Mouse (Mus musculus): Measurements from ENCODE around the gene Noxa1. TPM values are rescaled to one million over a fixed set of nuclear protein-coding genes. Genes with fewer than 3 reads are reported as not detected.

Noxa1 gene
- polyA plus RNA-seq, 1 experiment from 2014 or later = not detected

- no peaks in the 10 kb centered on the region for H3K4me1 ChIP-seq (replicated peaks; ENCODE audit: control insufficient read depth, insufficient read depth, low read length)
- 91% methylated on average over 1 of the region's 1 CpGs for WGBS
- no peak overlapping the region for H3K4me2 ChIP-seq (replicated peaks; ENCODE audit: low read depth, low read length)
- ATAC-seq (ENCODE audit: low FRiP score) = no peak
- H3K27ac ChIP-seq (ENCODE audit: low read depth, low read length) = no peak overlapping the region
- H3K36me3 ChIP-seq (ENCODE audit: control insufficient read depth, insufficient read depth, low read length) = no peaks in the 10 kb centered on the region
- no peak overlapping the region for H3K4me3 ChIP-seq (ENCODE audit: low read depth, low read length)
- H3K9me3 ChIP-seq (ENCODE audit: control insufficient read depth, low read length) = no peaks in the 10 kb centered on the region
- DNase-seq (ENCODE audit: low spot score) = no peak
- H3K27me3 ChIP-seq (ENCODE audit: control insufficient read depth, insufficient read depth, low read length) = no peaks in the 10 kb centered on the region
- no peak overlapping the region for H3K9ac ChIP-seq (ENCODE audit: low read depth, low read length)
These were observed 30.7 kb downstream of the Noxa1 start for GRCm38 (mm10) chr2:25064285-25064684.

- DNase-seq (ENCODE audit: low spot score) (no peak), ATAC-seq (ENCODE audit: low FRiP score) (no peak)
- no peaks in the 10 kb centered on the region for H3K9me3 ChIP-seq (ENCODE audit: control insufficient read depth, low read length)
- no peak overlapping the region for H3K27ac ChIP-seq (ENCODE audit: low read depth, low read length)
- WGBS = 94% methylated on average over 5 of the region's 5 CpGs
- no peak overlapping the region for H3K4me2 ChIP-seq (replicated peaks; ENCODE audit: low read depth, low read length)
- no peak overlapping the region for H3K9ac ChIP-seq (ENCODE audit: low read depth, low read length)
- no peaks in the 10 kb centered on the region for H3K27me3 ChIP-seq (ENCODE audit: control insufficient read depth, insufficient read depth, low read length)
- H3K4me3 ChIP-seq (ENCODE audit: low read depth, low read length) = no peak overlapping the region
- H3K4me1 ChIP-seq (replicated peaks; ENCODE audit: control insufficient read depth, insufficient read depth, low read length) = no peaks in the 10 kb centered on the region
- no peaks in the 10 kb centered on the region for H3K36me3 ChIP-seq (ENCODE audit: control insufficient read depth, insufficient read depth, low read length)
These were observed 31.4 kb downstream of the Noxa1 start for GRCm38 (mm10) chr2:25063523-25063922.

GRCm38 (mm10) chr2:25058926-25059325 lies 36.0 kb downstream of the Noxa1 start:
- DNase-seq (ENCODE audit: low spot score) (no peak), ATAC-seq (ENCODE audit: low FRiP score) (no peak)
- Histone ChIP-seq H3K27me3 (ENCODE audit: control insufficient read depth, insufficient read depth, low read length) (no peaks in the 10 kb centered on the region), H3K4me3 (ENCODE audit: low read depth, low read length) (no peak overlapping the region), H3K27ac (ENCODE audit: low read depth, low read length) (no peak overlapping the region), H3K9me3 (ENCODE audit: control insufficient read depth, low read length) (no peaks in the 10 kb centered on the region), H3K9ac (ENCODE audit: low read depth, low read length) (no peak overlapping the region), H3K4me2 (replicated peaks; ENCODE audit: low read depth, low read length) (no peak overlapping the region), H3K36me3 (ENCODE audit: control insufficient read depth, insufficient read depth, low read length) (no peaks in the 10 kb centered on the region), H3K4me1 (replicated peaks; ENCODE audit: control insufficient read depth, insufficient read depth, low read length) (peaks cover 7% of the 10 kb centered on the region; the same call in 1 of the 2 replicates)
- WGBS = 93% methylated on average over 7 of the region's 7 CpGs

GRCm38 (mm10) chr2:25055409-25056155 lies 39.4 kb downstream of the Noxa1 start:
- Histone ChIP-seq H3K4me3 (ENCODE audit: low read depth, low read length) (peak overlapping the region; percentile 82; the same call in 1 of the 2 replicates), H3K9ac (ENCODE audit: low read depth, low read length) (0 out of 2 replicates have a peak overlapping the region, but pooled peaks have one; percentile 88), H3K27me3 (ENCODE audit: control insufficient read depth, insufficient read depth, low read length) (no peaks in the 10 kb centered on the region), H3K4me1 (replicated peaks; ENCODE audit: control insufficient read depth, insufficient read depth, low read length) (peaks cover 7% of the 10 kb centered on the region; the same call in 1 of the 2 replicates), H3K9me3 (ENCODE audit: control insufficient read depth, low read length) (no peaks in the 10 kb centered on the region), H3K4me2 (replicated peaks; ENCODE audit: low read depth, low read length) (peak overlapping the region; percentile 82), H3K27ac (ENCODE audit: low read depth, low read length) (no peak overlapping the region), H3K36me3 (ENCODE audit: control insufficient read depth, insufficient read depth, low read length) (no peaks in the 10 kb centered on the region)
- WGBS = 93% methylated on average over 21 of the region's 21 CpGs
- ATAC-seq (ENCODE audit: low FRiP score) = no peak
- DNase-seq (ENCODE audit: low spot score) = no peak

- Histone ChIP-seq H3K27ac (ENCODE audit: low read depth, low read length) (no peak overlapping the region), H3K4me2 (replicated peaks; ENCODE audit: low read depth, low read length) (peak overlapping the region; percentile 82), H3K36me3 (ENCODE audit: control insufficient read depth, insufficient read depth, low read length) (no peaks in the 10 kb centered on the region), H3K9ac (ENCODE audit: low read depth, low read length) (peak overlapping the region; percentile 88), H3K9me3 (ENCODE audit: control insufficient read depth, low read length) (no peaks in the 10 kb centered on the region), H3K27me3 (ENCODE audit: control insufficient read depth, insufficient read depth, low read length) (no peaks in the 10 kb centered on the region), H3K4me3 (ENCODE audit: low read depth, low read length) (peak overlapping the region; percentile 82), H3K4me1 (replicated peaks; ENCODE audit: control insufficient read depth, insufficient read depth, low read length) (peaks cover 7% of the 10 kb centered on the region; the same call in 1 of the 2 replicates)
- DNase-seq (ENCODE audit: low spot score) (no peak), ATAC-seq (ENCODE audit: low FRiP score) (peak; percentile 31; the same call in 1 of the 2 replicates)
- 82% methylated on average over 2 of the region's 2 CpGs for WGBS
These were observed 39.9 kb downstream of the Noxa1 start for GRCm38 (mm10) chr2:25055068-25055405.

GRCm38 (mm10) chr2:25054221-25055067 lies 40.5 kb downstream of the Noxa1 start, which contains the start of gene Nsmf:
TSS of gene Nsmf (plus strand) at chr2:25054355.
- H3K36me3 ChIP-seq (ENCODE audit: control insufficient read depth, insufficient read depth, low read length) = no peaks in the 10 kb centered on the region
- peak within 1 kb of the TSS; percentile 88 for H3K9ac ChIP-seq (ENCODE audit: low read depth, low read length)
- H3K4me3 ChIP-seq (ENCODE audit: low read depth, low read length) = peak within 1 kb of the TSS; percentile 82
- ATAC-seq (ENCODE audit: low FRiP score) = peak; percentile 94
- H3K4me2 ChIP-seq (replicated peaks; ENCODE audit: low read depth, low read length) = peak within 1 kb of the TSS; percentile 82
- peak; percentile 89 for DNase-seq (ENCODE audit: low spot score)
- H3K27me3 ChIP-seq (ENCODE audit: control insufficient read depth, insufficient read depth, low read length) = no peaks in the 10 kb centered on the region
- WGBS = 7% methylated on average over 40 of the region's 47 CpGs
- H3K9me3 ChIP-seq (ENCODE audit: control insufficient read depth, low read length) = no peaks in the 10 kb centered on the region
- H3K4me1 ChIP-seq (replicated peaks; ENCODE audit: control insufficient read depth, insufficient read depth, low read length) = peaks cover 7% of the 10 kb centered on the region; the same call in 1 of the 2 replicates
- peak within 1 kb of the TSS; percentile 58; the same call in 1 of the 2 replicates for H3K27ac ChIP-seq (ENCODE audit: low read depth, low read length)

GRCm38 (mm10) chr2:25053101-25053500 lies 41.8 kb downstream of the Noxa1 start:
- Histone ChIP-seq H3K9ac (ENCODE audit: low read depth, low read length) (no peak overlapping the region), H3K27me3 (ENCODE audit: control insufficient read depth, insufficient read depth, low read length) (no peaks in the 10 kb centered on the region), H3K4me3 (ENCODE audit: low read depth, low read length) (no peak overlapping the region), H3K36me3 (ENCODE audit: control insufficient read depth, insufficient read depth, low read length) (no peaks in the 10 kb centered on the region), H3K27ac (ENCODE audit: low read depth, low read length) (no peak overlapping the region), H3K4me1 (replicated peaks; ENCODE audit: control insufficient read depth, insufficient read depth, low read length) (peaks cover 7% of the 10 kb centered on the region; the same call in 1 of the 2 replicates), H3K9me3 (ENCODE audit: control insufficient read depth, low read length) (no peaks in the 10 kb centered on the region), H3K4me2 (replicated peaks; ENCODE audit: low read depth, low read length) (no peak overlapping the region)
- WGBS = 93% methylated on average over 6 of the region's 6 CpGs
- no peak for ATAC-seq (ENCODE audit: low FRiP score)
- no peak for DNase-seq (ENCODE audit: low spot score)

- no peak overlapping the region for H3K9ac ChIP-seq (ENCODE audit: low read depth, low read length)
- no peaks in the 10 kb centered on the region for H3K9me3 ChIP-seq (ENCODE audit: control insufficient read depth, low read length)
- H3K27me3 ChIP-seq (ENCODE audit: control insufficient read depth, insufficient read depth, low read length) = no peaks in the 10 kb centered on the region
- no peak overlapping the region for H3K4me3 ChIP-seq (ENCODE audit: low read depth, low read length)
- H3K27ac ChIP-seq (ENCODE audit: low read depth, low read length) = no peak overlapping the region
- H3K4me2 ChIP-seq (replicated peaks; ENCODE audit: low read depth, low read length) = no peak overlapping the region
- peaks cover 7% of the 10 kb centered on the region; the same call in 1 of the 2 replicates for H3K4me1 ChIP-seq (replicated peaks; ENCODE audit: control insufficient read depth, insufficient read depth, low read length)
- ATAC-seq (ENCODE audit: low FRiP score) = no peak
- DNase-seq (ENCODE audit: low spot score) = no peak
- WGBS = 83% methylated on average over 8 of the region's 8 CpGs
- H3K36me3 ChIP-seq (ENCODE audit: control insufficient read depth, insufficient read depth, low read length) = no peaks in the 10 kb centered on the region
These were observed 43.5 kb downstream of the Noxa1 start for GRCm38 (mm10) chr2:25051450-25051849.
